Mouse (Mus musculus) right cerebral cortex, adult 2 months (tissue): ENCODE measurements around the gene Vmn1r151.
"Not testable (repeated sequence)": the region's sequence is repeated elsewhere in the genome, so short reads cannot be mapped to it uniquely, and the experiment has no call there.

Experiments
- DNase-seq, 2 experiments: peaks; one replicate each; pipeline ENCODE4 v3.0.0; 2021 to 2022; ENCODE audit warnings: low spot score in 2 of 2

Gene Vmn1r151

DNA sequence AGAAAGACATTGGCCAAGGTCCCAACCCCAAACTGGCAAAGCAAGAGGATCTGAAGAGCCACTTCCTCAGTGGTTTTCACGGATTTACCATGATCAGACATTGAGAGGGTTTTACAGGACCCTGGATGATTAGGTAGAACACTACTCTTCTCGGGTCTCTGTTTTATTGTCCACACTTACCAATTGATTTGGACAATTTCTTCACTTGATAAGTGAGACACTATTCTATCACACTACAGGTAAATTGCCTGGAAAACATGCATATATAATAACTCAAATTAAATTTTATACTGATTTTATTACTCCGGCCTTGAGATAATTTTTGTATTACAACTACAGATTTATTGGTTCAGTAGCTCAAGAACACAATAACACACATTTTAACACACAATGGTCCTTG, at the start of gene Vmn1r151:
Vmn1r151 (minus strand) TSS at position 101 of the 400 bp plus-strand sequence.
- DNase-seq, result not testable (repeated sequence)

DNA sequence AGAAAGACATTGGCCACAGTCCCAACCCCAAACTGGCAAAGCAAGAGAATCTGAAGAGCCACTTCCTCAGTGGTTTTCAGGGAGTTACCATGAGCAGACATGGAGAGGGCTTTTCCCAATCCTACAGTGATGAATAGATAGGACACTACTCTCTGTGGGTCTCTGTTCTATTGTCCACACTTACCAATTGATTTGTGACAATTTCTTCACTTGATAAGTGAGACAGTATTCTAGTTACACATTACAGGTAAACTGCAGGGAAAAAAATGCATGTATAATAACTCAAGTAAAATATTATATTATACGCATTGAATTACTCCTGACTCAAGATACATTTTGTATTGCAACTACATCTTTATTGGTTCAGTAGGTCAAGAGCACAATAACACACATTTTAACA, 35.3 kb upstream of the Vmn1r151 start, which contains the start of gene Gm8677:
Gm8677 (minus strand) TSS at position 101 of the 400 bp plus-strand sequence.
- not testable (repeated sequence) for DNase-seq

DNA sequence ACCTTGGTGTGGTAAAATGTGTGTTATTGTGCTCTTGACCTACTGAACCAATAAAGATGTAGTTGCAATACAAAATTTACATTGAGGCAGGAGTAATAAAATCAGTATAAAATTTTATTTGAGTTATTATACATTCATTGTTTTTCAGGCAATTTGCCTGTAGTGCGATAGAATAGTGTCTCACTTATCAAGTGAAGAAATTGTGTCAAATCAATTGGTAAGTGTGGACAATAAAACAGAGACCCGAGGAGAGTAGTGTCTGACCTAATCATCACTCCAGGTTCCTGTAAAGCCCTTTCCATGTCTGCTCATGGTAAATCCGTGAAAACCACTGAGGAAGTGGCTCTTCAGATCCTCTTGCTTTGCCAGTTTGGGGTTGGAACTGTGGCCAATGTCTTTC, 23.2 kb upstream of the Vmn1r151 start, which contains the start of gene Vmn1r152:
Vmn1r152 (plus strand) TSS at position 301 of the 400 bp plus-strand sequence.
- not testable (repeated sequence) for DNase-seq

DNA sequence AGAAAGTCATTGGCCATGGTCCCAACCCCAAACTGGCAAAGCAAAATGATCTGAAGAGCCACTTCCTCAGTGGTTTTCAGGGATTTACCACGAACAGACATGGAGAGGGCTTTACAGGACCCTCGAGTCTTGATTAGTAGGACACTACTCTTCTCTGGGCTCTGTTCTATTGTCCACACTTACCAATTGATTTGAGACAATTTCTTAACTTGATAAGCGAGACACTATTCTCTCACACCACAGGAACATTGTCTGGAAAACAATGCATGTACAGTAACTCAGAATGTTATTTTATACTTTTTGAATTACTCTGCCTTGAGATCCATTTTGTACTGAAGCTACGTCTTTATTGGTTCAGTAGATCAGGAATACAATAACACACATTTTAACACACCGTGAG, 35.5 kb downstream of the Vmn1r151 start, which contains the start of gene Gm10665:
Gm10665 (minus strand) TSS at position 101 of the 400 bp plus-strand sequence.
- not testable (repeated sequence) for DNase-seq
